In the genomic region with DNA sequence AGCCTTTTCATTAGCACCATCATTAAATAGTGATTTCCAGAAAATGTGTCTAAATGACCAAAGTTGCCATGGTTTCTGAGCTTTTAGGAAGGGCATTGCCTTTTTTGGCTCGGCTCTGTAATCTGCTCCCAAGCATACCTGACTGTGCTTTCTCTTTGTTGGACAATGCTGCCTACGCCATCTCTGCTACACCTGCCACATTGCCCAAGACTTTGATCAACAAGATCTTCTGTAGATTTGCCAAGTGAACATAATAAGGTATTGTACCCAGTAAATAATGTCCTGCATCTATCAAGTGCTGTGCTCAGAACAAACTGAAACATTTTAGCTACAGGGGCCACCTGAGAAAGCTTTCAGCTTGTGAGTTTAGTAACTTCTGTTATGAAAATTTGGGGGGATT, we compare ENCODE assay signal across 21 mouse cellular contexts.
DNase-seq lines count a peak whose midpoint lies in the region; ATAC-seq and TF ChIP-seq lines count a peak whose summit lies in the region.
"Had no signal": no experiment of that assay in that cellular context is flagged by ENCODE, and none has a peak within 500 bp of the region (broad histone marks: within the 10 kb centered on the region; RNA-seq: fewer than 3 reads in every experiment).

No protein-coding gene starts in this region.

- ATAC-seq in liver, embryonic 11.5 days (replicated peaks; ENCODE audit: low FRiP score): no peak
- ATAC-seq: activated CD4-positive, CD25-positive, alpha-beta regulatory T cell, adult 4 months; CD4-positive, CD25-positive, alpha-beta regulatory T cell, adult 4 months; Patski had no signal

- H3K4me2 ChIP-seq in liver, embryonic 11.5 days: no peak overlapping the region

- H3K36me3 ChIP-seq in liver, adult 2 months (ENCODE audit: control insufficient read depth, insufficient read depth, low read length): no peaks in the 10 kb centered on the region
- no peaks in the 10 kb centered on the region for H3K36me3 ChIP-seq in liver, embryonic 11.5 days (ENCODE audit: control insufficient read depth, insufficient read depth, low read length)
- no peaks in the 10 kb centered on the region for H3K36me3 ChIP-seq in heart, embryonic 10.5 days
- H3K36me3 ChIP-seq: G1E had no signal

- no peak overlapping the region for H3K4me3 ChIP-seq in liver, adult 2 months (ENCODE audit: insufficient read depth, low read depth, low read length)
- H3K4me3 ChIP-seq in liver, embryonic 11.5 days (ENCODE audit: low read depth, low read length): no peak overlapping the region
- no peak overlapping the region for H3K4me3 ChIP-seq in heart, embryonic 10.5 days

- WGBS in liver, adult 2 months: 39% methylated on average over 2 of the region's 2 CpGs
- WGBS in liver, embryonic 11.5 days: 86% methylated on average over 2 of the region's 2 CpGs
- 79% methylated on average over 2 of the region's 2 CpGs for WGBS in heart, embryonic 10.5 days

- no peak overlapping the region for H3K9ac ChIP-seq in liver, adult 2 months (ENCODE audit: low read depth, low read length)
- H3K9ac ChIP-seq in liver, embryonic 11.5 days (ENCODE audit: low read depth, low read length): no peak overlapping the region

- no peaks in the 10 kb centered on the region for H3K9me3 ChIP-seq in liver, embryonic 11.5 days (ENCODE audit: control insufficient read depth, low read length)
- H3K9me3 ChIP-seq in heart, embryonic 10.5 days: no peaks in the 10 kb centered on the region
- H3K9me3 ChIP-seq: G1E had no signal

- H3K79me2 ChIP-seq in liver, adult 2 months (ENCODE audit: control insufficient read depth, insufficient read depth, low read length): no peaks in the 10 kb centered on the region

- no peak for TF ChIP-seq CTCF in liver, adult 2 months (IDR thresholded peaks at IDR 0.05; ENCODE audit: low read depth, low read length)

- TF ChIP-seq POLR2A in liver, adult 2 months (IDR thresholded peaks at IDR 0.05; ENCODE audit: extremely low read depth, insufficient read depth, low read length): no peak

- H3K27me3 ChIP-seq in liver, adult 2 months (ENCODE audit: control insufficient read depth, insufficient read depth, low read length): no peaks in the 10 kb centered on the region
- H3K27me3 ChIP-seq in liver, embryonic 11.5 days (replicated peaks; ENCODE audit: control insufficient read depth, insufficient read depth, low read length): 0 out of 2 replicates have a peak, but pooled peaks cover 3% of the 10 kb centered on the region
- no peaks in the 10 kb centered on the region for H3K27me3 ChIP-seq in heart, embryonic 10.5 days (ENCODE audit: insufficient read depth, poor library complexity, severe bottlenecking)
- H3K27me3 ChIP-seq: CH12.LX had no signal

- no peak overlapping the region for H3K27ac ChIP-seq in liver, adult 2 months (replicated peaks; ENCODE audit: insufficient read depth, low read depth, low read length)
- no peak overlapping the region for H3K27ac ChIP-seq in liver, embryonic 11.5 days (ENCODE audit: low read depth, low read length)
- no peak overlapping the region for H3K27ac ChIP-seq in heart, embryonic 10.5 days

- peak; percentile 34 for DNase-seq in liver, adult 2 months (ENCODE audit: extremely low read depth, low read depth, low spot score)
- DNase-seq in liver, embryonic 11.5 days (ENCODE audit: low spot score): no peak
- peak; percentile 52 for DNase-seq in fat pad, adult 2 months (ENCODE audit: extremely low read depth, low read depth, low spot score)
- peak; percentile 57 for DNase-seq in gonadal fat pad, adult 2 months (ENCODE audit: low read depth)
- DNase-seq in heart, embryonic 10.5 days (ENCODE audit: low spot score): no peak
- DNase-seq in cerebellum, postnatal 10 days: no peak
- DNase-seq: adrenal gland, adult 2 months; adrenal gland, adult 8-10 months; adrenal gland, postnatal 10 days; adrenal gland, postnatal 14 days; adrenal gland, postnatal 25 days; adrenal gland, postnatal 36 days; B cell, adult 2 months; cerebellum, adult 11 months; cerebellum, adult 11-12 months; cerebellum, adult 18-20 months had no signal

- H3K4me1 ChIP-seq in liver, adult 2 months (ENCODE audit: control insufficient read depth, insufficient read depth, low read length): peaks cover 3% of the 10 kb centered on the region; the same call in 1 of the 2 replicates
- no peaks in the 10 kb centered on the region for H3K4me1 ChIP-seq in liver, embryonic 11.5 days (replicated peaks; ENCODE audit: control insufficient read depth, insufficient read depth, low read length)
- H3K4me1 ChIP-seq in heart, embryonic 10.5 days: no peaks in the 10 kb centered on the region

Comparison
In these comparisons a context has a peak if more than half of its experiments do, and no peak if none do; other contexts are left out.
1. DNase-seq: peak in liver, adult 2 months (single experiment), fat pad, adult 2 months (single experiment) and gonadal fat pad, adult 2 months (single experiment); none in liver, embryonic 11.5 days (single experiment), heart, embryonic 10.5 days (single experiment) and cerebellum, postnatal 10 days (0 of 2).